Mouse (Mus musculus): Measurements from ENCODE around the gene Pgbd1. TPM values are rescaled to one million over a fixed set of nuclear protein-coding genes. Genes with fewer than 3 reads are reported as not detected.
"Not testable (repeated sequence)": the region's sequence is repeated elsewhere in the genome, so short reads cannot be mapped to it uniquely, and the experiment has no call there.

Gene Pgbd1
- 1.1 and 1.2 TPM in 2 replicates for polyA plus RNA-seq (2012; rRNA removed)

GRCm38 (mm10) chr13:21440503-21441206 is at the start of gene Pgbd1:
TSS of gene Pgbd1 (minus strand) at chr13:21441058.
- DNase-seq = peak; percentile 75
- WGBS = under 1% methylated on average over 32 of the region's 32 CpGs
- Histone ChIP-seq H3K4me3 (ENCODE audit: insufficient read depth, low read depth, low read length) (peak within 1 kb of the TSS; percentile 69), H3K36me3 (ENCODE audit: control insufficient read depth, insufficient read depth, low read length) (peaks cover 6% of the 10 kb centered on the region; the same call in 1 of the 2 replicates), H3K4me1 (ENCODE audit: control insufficient read depth, insufficient read depth, low read length) (peaks cover 7% of the 10 kb centered on the region; the same call in 1 of the 2 replicates), H3K27me3 (replicated peaks; ENCODE audit: control insufficient read depth, insufficient read depth, low read length) (no peaks in the 10 kb centered on the region), H3K27ac (ENCODE audit: insufficient read depth, low read depth, low read length) (peak within 1 kb of the TSS; percentile 82)
- TF ChIP-seq CTCF (conservative IDR thresholded peaks at IDR 0.05; ENCODE audit: insufficient read depth, insufficient read length, low read depth, low read length) (peak; percentile 38; the same call in 1 of the 2 replicates), POLR2A (IDR thresholded peaks at IDR 0.05; ENCODE audit: low read depth, low read length) (no peak)

- Histone ChIP-seq H3K27ac (ENCODE audit: insufficient read depth, low read depth, low read length) (no peak overlapping the region), H3K36me3 (ENCODE audit: control insufficient read depth, insufficient read depth, low read length) (no peaks in the 10 kb centered on the region), H3K4me3 (ENCODE audit: insufficient read depth, low read depth, low read length) (no peak overlapping the region), H3K4me1 (ENCODE audit: control insufficient read depth, insufficient read depth, low read length) (no peaks in the 10 kb centered on the region), H3K27me3 (replicated peaks; ENCODE audit: control insufficient read depth, insufficient read depth, low read length) (no peaks in the 10 kb centered on the region)
- DNase-seq = no peak
- TF ChIP-seq POLR2A (IDR thresholded peaks at IDR 0.05; ENCODE audit: low read depth, low read length) (no peak), CTCF (conservative IDR thresholded peaks at IDR 0.05; ENCODE audit: insufficient read depth, insufficient read length, low read depth, low read length) (no peak)
- 90% methylated on average over 1 of the region's 1 CpGs for WGBS
Observed at GRCm38 (mm10) chr13:21486881-21487280, 46.0 kb upstream of the Pgbd1 start.

- H3K36me3 ChIP-seq (ENCODE audit: control insufficient read depth, insufficient read depth, low read length); H3K4me1 ChIP-seq (ENCODE audit: control insufficient read depth, insufficient read depth, low read length); H3K27me3 ChIP-seq (replicated peaks; ENCODE audit: control insufficient read depth, insufficient read depth, low read length): not testable (repeated sequence)
- WGBS = 2% methylated on average over 31 of the region's 31 CpGs
- peak within 1 kb of the TSS; percentile 65 for H3K27ac ChIP-seq (ENCODE audit: insufficient read depth, low read depth, low read length)
- peak; percentile 75 for DNase-seq
- peak within 1 kb of the TSS; percentile 54 for H3K4me3 ChIP-seq (ENCODE audit: insufficient read depth, low read depth, low read length)
Observed at GRCm38 (mm10) chr13:21478759-21479670, 38.2 kb upstream of the Pgbd1 start, which contains the start of the genes Zkscan4 and Gm10065. TSS of gene Zkscan4 (plus strand) at chr13:21478907. TSS of gene Gm10065 (minus strand) at chr13:21479441.

- no peak overlapping the region for H3K27ac ChIP-seq (ENCODE audit: insufficient read depth, low read depth, low read length)
- H3K4me3 ChIP-seq (ENCODE audit: insufficient read depth, low read depth, low read length) = no peak overlapping the region
- TF ChIP-seq POLR2A (IDR thresholded peaks at IDR 0.05; ENCODE audit: low read depth, low read length) (no peak), CTCF (conservative IDR thresholded peaks at IDR 0.05; ENCODE audit: insufficient read depth, insufficient read length, low read depth, low read length) (no peak)
- no peak for DNase-seq
- H3K27me3 ChIP-seq (replicated peaks; ENCODE audit: control insufficient read depth, insufficient read depth, low read length) = no peaks in the 10 kb centered on the region
- WGBS = 53% methylated on average over 4 of the region's 4 CpGs
- no peaks in the 10 kb centered on the region for H3K4me1 ChIP-seq (ENCODE audit: control insufficient read depth, insufficient read depth, low read length)
- no peaks in the 10 kb centered on the region for H3K36me3 ChIP-seq (ENCODE audit: control insufficient read depth, insufficient read depth, low read length)
Observed at GRCm38 (mm10) chr13:21472427-21472826, 31.6 kb upstream of the Pgbd1 start.

- Histone ChIP-seq H3K27ac (ENCODE audit: insufficient read depth, low read depth, low read length) (no peak overlapping the region), H3K4me1 (ENCODE audit: control insufficient read depth, insufficient read depth, low read length) (no peaks in the 10 kb centered on the region), H3K27me3 (replicated peaks; ENCODE audit: control insufficient read depth, insufficient read depth, low read length) (no peaks in the 10 kb centered on the region), H3K36me3 (ENCODE audit: control insufficient read depth, insufficient read depth, low read length) (no peaks in the 10 kb centered on the region), H3K4me3 (ENCODE audit: insufficient read depth, low read depth, low read length) (no peak overlapping the region)
- TF ChIP-seq CTCF (conservative IDR thresholded peaks at IDR 0.05; ENCODE audit: insufficient read depth, insufficient read length, low read depth, low read length) (no peak), POLR2A (IDR thresholded peaks at IDR 0.05; ENCODE audit: low read depth, low read length) (no peak)
- no peak for DNase-seq
- WGBS = 57% methylated on average over 9 of the region's 9 CpGs
Observed at GRCm38 (mm10) chr13:21469097-21469496, 28.2 kb upstream of the Pgbd1 start.

- no peak within 1 kb of the TSS for H3K27ac ChIP-seq (ENCODE audit: insufficient read depth, low read depth, low read length)
Observed at GRCm38 (mm10) chr13:21468061-21469019, 27.5 kb upstream of the Pgbd1 start, which contains the start of gene Nkapl. TSS of gene Nkapl (minus strand) at chr13:21468509.

More at GRCm38 (mm10) chr13:21468061-21469019, 27.5 kb upstream of the Pgbd1 start, which contains the start of gene Nkapl:
- Histone ChIP-seq H3K4me3 (ENCODE audit: insufficient read depth, low read depth, low read length) (peak within 1 kb of the TSS; percentile 95), H3K4me1 (ENCODE audit: control insufficient read depth, insufficient read depth, low read length) (no peaks in the 10 kb centered on the region), H3K27me3 (replicated peaks; ENCODE audit: control insufficient read depth, insufficient read depth, low read length) (no peaks in the 10 kb centered on the region), H3K36me3 (ENCODE audit: control insufficient read depth, insufficient read depth, low read length) (no peaks in the 10 kb centered on the region)
- WGBS = 1% methylated on average over 54 of the region's 54 CpGs
- no peak for TF ChIP-seq CTCF (conservative IDR thresholded peaks at IDR 0.05; ENCODE audit: insufficient read depth, insufficient read length, low read depth, low read length)
- peak; percentile 41 for TF ChIP-seq POLR2A (IDR thresholded peaks at IDR 0.05; ENCODE audit: low read depth, low read length)
- peak; percentile 89 for DNase-seq
